Mouse (Mus musculus) limb, embryonic 10.5 days (tissue): ENCODE measurements around the gene Map2k3. TPM values are rescaled to one million over a fixed set of nuclear protein-coding genes. Genes with fewer than 3 reads are reported as not detected.

Experiments used
- DNase-seq: peaks from one replicate; pipeline ENCODE4 v3.0.0-alpha.2; 2017; ENCODE audit warnings: low spot score
- H3K27ac ChIP-seq: fragments of 300-500 bp; sonication (generic); 2 replicates; pipeline ENCODE4 v1.5.1; 2016; ENCODE audit warnings: mild to moderate bottlenecking
- H3K27me3 ChIP-seq: fragments of 300-500 bp; sonication (generic); 2 replicates; pipeline ENCODE4 v1.6.1; 2016; ENCODE audit warnings: low read depth, mild to moderate bottlenecking; ENCODE audit not compliant: poor library complexity, severe bottlenecking
- H3K36me3 ChIP-seq: fragments of 300-500 bp; sonication (generic); 2 replicates; pipeline ENCODE4 v1.6.1; 2016; ENCODE audit warnings: mild to moderate bottlenecking, moderate library complexity
- H3K4me1 ChIP-seq: fragments of 300-500 bp; sonication (generic); 2 replicates; pipeline ENCODE4 v1.6.1; 2016
- H3K4me3 ChIP-seq: fragments of 300-500 bp; sonication (generic); 2 replicates; pipeline ENCODE4 v1.5.1; 2016; ENCODE audit warnings: mild to moderate bottlenecking, moderate library complexity
- H3K9me3 ChIP-seq: fragments of 300-500 bp; sonication (generic); replicated peaks from 2 replicates; pipeline ENCODE4 v1.6.1; 2016; ENCODE audit warnings: mild to moderate bottlenecking
- WGBS: fragments of 180-500 bp; shearing (Covaris S2); methylation state at CpG from one replicate; pipeline ENCODE4 v1.1.7; 2016; 5-methylcytosine and 5-hydroxymethylcytosine counted together
- polyA plus RNA-seq: library from polyadenylated mRNA; unstranded; fragments of >200 nt; fragmentation: Nextera tagmentation; extraction: Ambion mirVana; gene quantifications from 2 replicates; pipeline ENCODE4 v1.2.1, GENCODE M21; 2016

Gene Map2k3
- polyA plus RNA-seq, 1 experiment from 2014 or later, result 93.3 TPM

DNA sequence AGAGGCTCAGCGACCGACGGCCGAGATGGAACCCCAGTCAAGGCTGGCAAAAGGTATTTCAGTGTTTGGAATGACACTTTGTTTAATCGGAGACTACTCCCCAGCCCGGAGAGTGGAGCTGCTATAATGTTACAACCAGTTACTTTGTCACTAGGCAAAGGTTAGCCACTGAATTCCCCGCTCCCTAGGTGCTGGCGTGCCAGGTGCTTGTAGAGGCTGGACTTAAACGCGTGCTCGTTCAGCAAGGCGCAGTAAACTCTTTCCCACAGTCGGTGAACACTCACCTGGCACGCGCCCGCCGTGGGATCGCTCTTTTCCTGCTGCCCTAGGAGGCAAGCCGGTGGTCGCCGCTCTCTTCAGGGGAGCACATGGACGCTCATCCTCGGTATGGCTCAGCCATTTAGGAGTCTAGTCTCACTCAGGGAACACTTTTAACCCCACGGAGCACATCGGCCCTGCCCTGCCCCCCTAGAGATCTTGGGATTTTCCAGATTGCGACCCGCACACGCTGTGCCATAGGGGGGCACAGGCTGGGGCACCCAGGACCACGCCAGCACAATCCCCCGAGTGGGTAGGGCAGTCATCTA, 458 bp upstream of the Map2k3 start:
- Histone ChIP-seq H3K4me3 (peak overlapping the region; percentile 90), H3K9me3 (no peaks in the 10 kb centered on the region), H3K36me3 (peaks cover 17% of the 10 kb centered on the region), H3K4me1 (peaks cover 42% of the 10 kb centered on the region), H3K27ac (peak overlapping the region; percentile 89), H3K27me3 (peaks cover 16% of the 10 kb centered on the region; the same call in 1 of the 2 replicates)
- WGBS, result 3% methylated on average over 30 of the region's 30 CpGs
- DNase-seq, result no peak

DNA sequence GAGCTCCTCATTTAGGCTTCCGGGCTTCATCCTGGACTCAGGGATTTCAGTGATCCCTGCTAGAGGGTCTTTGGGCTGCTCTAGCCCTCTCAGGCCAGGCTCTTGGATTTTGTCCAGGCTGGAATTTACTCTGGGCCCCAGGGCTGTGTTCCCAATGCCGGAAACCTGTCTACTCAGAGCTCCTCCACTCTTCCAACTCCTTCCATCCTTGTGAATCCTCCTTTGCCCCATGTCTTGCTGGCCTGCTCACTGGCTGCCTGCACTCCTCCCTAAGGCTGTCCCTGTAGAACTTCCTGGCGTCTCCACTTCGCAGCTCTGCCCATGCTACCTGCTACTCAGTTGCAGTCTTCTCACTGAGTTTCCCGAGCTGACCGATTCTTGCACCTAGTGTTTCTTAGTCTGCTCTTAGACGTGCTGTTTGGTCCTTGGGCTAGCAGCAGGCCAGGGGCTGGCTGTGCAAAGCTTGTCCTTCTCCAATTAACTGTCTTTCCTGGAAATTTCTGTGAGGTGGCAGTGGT, 729 bp downstream of the Map2k3 start:
- Histone ChIP-seq H3K9me3 (no peaks in the 10 kb centered on the region), H3K27ac (peak overlapping the region; percentile 89), H3K4me3 (peak overlapping the region; percentile 90), H3K4me1 (peaks cover 40% of the 10 kb centered on the region), H3K27me3 (peaks cover 16% of the 10 kb centered on the region; the same call in 1 of the 2 replicates), H3K36me3 (peaks cover 17% of the 10 kb centered on the region)
- WGBS, result 13% methylated on average over 7 of the region's 7 CpGs
- DNase-seq, result no peak

DNA sequence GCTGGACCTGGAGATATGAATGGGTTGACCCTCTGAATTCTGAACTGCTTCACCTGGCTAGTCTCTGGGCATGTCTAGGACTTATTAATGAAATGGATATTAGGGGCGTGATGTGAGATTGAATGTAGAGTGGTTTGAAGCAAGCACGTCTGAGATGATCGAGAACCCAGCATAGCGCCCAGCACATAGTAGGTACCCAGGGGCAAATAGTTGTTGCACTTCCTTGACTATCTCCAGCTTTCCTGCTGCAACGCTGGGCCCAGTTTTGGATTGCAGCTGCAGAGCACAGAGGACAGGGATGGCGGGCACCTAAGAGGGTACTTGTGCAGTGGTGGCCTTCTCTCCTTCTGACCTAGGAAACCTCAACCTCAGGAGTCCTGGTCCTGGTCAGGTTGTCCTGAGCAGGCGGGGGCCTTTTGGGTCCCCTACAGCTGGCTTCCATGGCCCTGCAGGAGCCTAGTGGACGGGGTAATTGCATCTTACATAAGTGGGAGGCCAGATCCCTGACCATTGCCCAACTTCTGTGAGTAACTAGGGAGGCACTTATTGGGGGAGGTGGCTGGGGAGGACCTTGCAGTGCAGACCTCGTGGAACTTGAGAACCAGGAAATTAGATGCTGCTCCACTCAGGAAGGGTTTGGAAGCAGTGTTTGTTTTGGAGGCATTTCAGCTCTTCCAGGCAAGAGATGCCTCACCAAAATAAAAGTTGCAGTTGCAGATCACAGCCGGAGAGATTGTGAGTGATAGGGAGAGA, 1.5 kb downstream of the Map2k3 start:
- Histone ChIP-seq H3K27me3 (peaks cover 16% of the 10 kb centered on the region; the same call in 1 of the 2 replicates), H3K4me3 (peak overlapping the region; percentile 90), H3K9me3 (no peaks in the 10 kb centered on the region), H3K36me3 (peaks cover 19% of the 10 kb centered on the region), H3K4me1 (peaks cover 35% of the 10 kb centered on the region), H3K27ac (no peak overlapping the region)
- WGBS, result 83% methylated on average over 10 of the region's 10 CpGs
- DNase-seq, result no peak

DNA sequence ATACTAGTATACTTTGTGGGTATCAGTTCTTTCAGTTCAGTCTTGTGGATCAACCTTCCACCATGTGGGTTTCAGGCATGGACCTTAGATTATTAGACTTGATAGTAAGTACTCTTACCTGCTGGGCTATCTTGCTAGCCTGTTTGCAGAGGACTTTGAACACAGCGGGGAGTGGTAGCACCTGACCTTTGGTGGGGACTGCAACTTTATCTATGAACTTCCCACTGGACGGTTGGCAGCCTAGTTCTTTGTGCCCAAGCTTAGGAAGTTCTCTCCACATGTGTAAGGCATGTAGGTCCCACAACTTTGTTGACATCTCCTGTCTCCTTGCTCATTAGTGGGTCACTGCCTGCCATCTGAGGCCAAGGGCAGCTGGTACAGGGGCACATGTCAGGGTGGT, 3.0 kb downstream of the Map2k3 start:
- Histone ChIP-seq H3K36me3 (peaks cover 23% of the 10 kb centered on the region), H3K27me3 (peaks cover 13% of the 10 kb centered on the region; the same call in 1 of the 2 replicates), H3K27ac (no peak overlapping the region), H3K9me3 (no peaks in the 10 kb centered on the region), H3K4me1 (peaks cover 35% of the 10 kb centered on the region), H3K4me3 (no peak overlapping the region)
- 86% methylated on average over 2 of the region's 2 CpGs for WGBS
- no peak for DNase-seq

DNA sequence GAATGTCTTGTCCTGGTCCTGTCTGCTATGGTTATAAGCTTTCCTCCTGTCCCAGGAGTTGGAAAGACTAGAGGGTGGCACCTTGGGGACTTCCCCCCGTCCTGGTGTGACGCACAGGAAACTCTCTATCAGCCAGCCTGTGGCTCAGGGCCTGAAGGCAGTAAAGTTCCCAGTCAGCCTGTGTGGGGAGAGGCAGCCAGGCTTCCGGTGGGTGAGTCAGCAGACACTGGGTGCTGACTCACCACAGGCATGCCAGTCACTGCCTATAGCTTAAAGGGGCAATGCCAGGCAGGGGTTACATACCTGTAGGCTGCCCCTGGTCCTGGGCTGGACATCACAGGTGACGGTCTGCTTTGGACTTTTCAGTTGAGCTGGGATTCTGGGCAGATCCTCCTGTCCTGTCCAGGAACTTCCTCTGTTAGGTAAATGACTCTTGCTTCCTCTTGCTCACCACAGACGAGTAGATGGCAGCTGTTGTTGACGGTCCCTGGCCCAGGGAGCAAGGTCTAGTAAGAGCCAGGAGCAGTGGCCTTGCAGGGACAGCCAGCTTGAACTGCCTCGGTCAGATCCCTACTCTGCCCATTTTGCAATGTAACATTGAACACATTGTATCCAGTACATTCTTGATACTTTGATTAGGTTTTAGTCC, 3.6 kb downstream of the Map2k3 start:
- peaks cover 35% of the 10 kb centered on the region for H3K4me1 ChIP-seq

DNA sequence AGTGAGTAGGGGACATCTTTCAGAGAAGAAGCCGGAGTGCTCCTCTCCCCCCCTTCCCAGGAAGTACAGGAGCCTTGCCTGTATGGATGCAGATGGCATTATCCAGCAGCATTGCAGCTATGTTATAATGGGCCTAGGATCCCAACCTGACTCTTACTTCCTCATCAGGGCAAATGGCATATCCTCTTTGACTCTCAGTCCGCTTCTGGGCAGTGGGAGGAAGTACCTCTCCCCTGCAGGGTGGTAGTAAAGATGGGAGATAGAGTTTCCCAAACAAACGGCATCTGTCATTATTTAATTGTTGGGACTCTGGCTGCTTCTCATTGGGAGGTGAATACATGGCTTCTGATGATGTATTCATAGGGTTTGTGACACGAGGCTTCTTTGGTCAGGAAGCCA, 4.1 kb downstream of the Map2k3 start:
- no peak for DNase-seq
- Histone ChIP-seq H3K36me3 (peaks cover 32% of the 10 kb centered on the region), H3K27ac (0 out of 2 replicates have a peak overlapping the region, but pooled peaks have one; percentile 2), H3K4me3 (no peak overlapping the region), H3K4me1 (peaks cover 35% of the 10 kb centered on the region), H3K9me3 (no peaks in the 10 kb centered on the region), H3K27me3 (0 out of 2 replicates have a peak, but pooled peaks cover 2% of the 10 kb centered on the region)
- WGBS, result 79% methylated on average over 4 of the region's 4 CpGs

More for the DNA sequence above, 3.6 kb downstream of the Map2k3 start:
- peaks cover 7% of the 10 kb centered on the region; the same call in 1 of the 2 replicates for H3K27me3 ChIP-seq
- H3K9me3 ChIP-seq, result no peaks in the 10 kb centered on the region
- 0 out of 2 replicates have a peak overlapping the region, but pooled peaks have one; percentile 2 for H3K27ac ChIP-seq
- H3K4me3 ChIP-seq, result no peak overlapping the region
- H3K36me3 ChIP-seq, result peaks cover 27% of the 10 kb centered on the region
- DNase-seq, result no peak
- WGBS, result 78% methylated on average over 7 of the region's 7 CpGs

DNA sequence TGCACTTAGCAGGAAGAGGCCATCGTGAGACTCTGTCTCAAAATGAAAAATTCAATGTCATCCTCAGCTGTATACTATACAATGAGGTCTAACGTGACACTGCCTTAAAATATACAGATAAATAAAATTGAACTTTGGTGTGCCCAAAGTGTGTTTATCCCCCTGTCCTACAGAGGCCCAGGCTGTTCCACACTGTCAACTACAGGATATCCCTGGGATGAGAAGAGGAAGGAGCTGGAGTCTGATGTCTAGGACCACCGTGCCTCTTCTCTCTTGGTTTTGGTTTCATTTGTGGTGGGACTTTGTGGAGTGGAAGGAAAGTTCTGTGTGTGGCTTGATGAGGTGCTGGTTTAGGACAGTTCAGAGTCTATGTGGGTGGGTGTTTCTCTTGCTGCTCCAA, 5.8 kb downstream of the Map2k3 start:
- Histone ChIP-seq H3K4me1 (peaks cover 35% of the 10 kb centered on the region), H3K9me3 (no peaks in the 10 kb centered on the region), H3K4me3 (no peak overlapping the region), H3K36me3 (peaks cover 44% of the 10 kb centered on the region), H3K27ac (no peak overlapping the region), H3K27me3 (no peaks in the 10 kb centered on the region)
- 93% methylated on average over 3 of the region's 3 CpGs for WGBS
- no peak for DNase-seq

DNA sequence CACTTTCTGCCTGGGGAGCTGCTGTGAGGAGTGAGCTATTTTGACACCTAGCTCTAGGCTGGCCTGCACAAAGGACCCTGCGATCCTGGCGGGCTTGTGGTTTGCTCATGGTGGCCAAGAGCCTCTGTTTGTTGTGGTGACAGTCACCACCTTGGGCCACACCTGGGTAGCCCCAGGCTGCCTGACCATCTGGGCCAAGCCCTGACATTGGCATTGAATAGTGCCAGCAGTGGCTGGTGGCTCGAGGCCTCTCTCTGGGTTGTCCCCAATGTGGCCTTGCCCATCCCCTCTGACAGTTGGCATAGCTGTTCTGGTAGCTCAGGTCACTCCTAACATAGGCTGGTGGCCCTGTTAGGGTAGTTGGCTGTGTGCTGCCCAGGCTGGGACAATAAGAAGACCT, 7.7 kb downstream of the Map2k3 start:
- H3K4me3 ChIP-seq, result no peak overlapping the region
- WGBS, result 88% methylated on average over 3 of the region's 3 CpGs
- H3K4me1 ChIP-seq, result peaks cover 22% of the 10 kb centered on the region
- DNase-seq, result no peak
- no peaks in the 10 kb centered on the region for H3K9me3 ChIP-seq
- H3K27ac ChIP-seq, result no peak overlapping the region
- peaks cover 57% of the 10 kb centered on the region for H3K36me3 ChIP-seq
- H3K27me3 ChIP-seq, result no peaks in the 10 kb centered on the region

DNA sequence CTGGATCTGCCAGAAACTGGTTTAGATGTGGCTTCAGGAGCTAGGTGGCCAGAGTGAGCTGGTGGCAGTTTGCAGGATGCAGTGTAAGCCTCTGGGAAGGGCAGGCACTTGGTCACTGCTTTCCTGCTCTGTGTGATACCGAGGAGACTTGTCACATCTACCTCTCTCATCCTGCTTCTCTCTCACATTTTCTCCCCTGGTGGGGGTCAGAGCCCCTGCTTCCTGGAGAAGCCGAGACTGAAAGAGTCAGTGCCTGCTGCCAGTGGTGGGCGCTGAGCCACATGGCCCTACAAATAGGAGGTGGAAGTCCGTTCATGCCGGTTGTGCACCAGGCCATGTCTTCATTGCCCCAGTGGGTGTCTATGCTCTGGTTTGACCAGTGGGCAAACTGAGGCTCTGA, 8.7 kb downstream of the Map2k3 start:
- DNase-seq, result no peak
- no peaks in the 10 kb centered on the region for H3K27me3 ChIP-seq
- WGBS, result 87% methylated on average over 5 of the region's 5 CpGs
- H3K9me3 ChIP-seq, result no peaks in the 10 kb centered on the region
- H3K4me1 ChIP-seq, result peaks cover 27% of the 10 kb centered on the region
- H3K27ac ChIP-seq, result no peak overlapping the region
- peaks cover 60% of the 10 kb centered on the region for H3K36me3 ChIP-seq
- H3K4me3 ChIP-seq, result no peak overlapping the region

DNA sequence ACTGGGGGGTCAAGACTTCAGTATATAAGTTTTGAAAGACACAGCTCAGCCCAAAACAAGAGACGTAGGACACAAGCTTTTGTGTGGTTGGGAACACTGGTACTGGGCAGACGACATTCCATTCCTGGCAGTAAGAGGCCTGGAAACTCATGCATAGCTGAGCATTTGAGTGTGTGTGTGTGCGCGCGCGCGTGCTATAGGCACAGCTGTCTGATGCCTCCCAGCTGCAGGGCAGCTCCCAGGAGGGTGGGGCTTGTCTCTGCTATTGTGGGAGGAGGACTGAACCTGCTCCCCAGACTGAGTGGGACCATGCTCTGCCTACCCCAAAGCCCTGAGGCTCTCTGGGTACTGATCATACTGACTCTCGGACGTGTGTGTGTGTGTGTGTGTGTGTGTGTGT, 9.5 kb downstream of the Map2k3 start:
- Histone ChIP-seq H3K36me3 (peaks cover 63% of the 10 kb centered on the region), H3K9me3 (no peaks in the 10 kb centered on the region), H3K27ac (0 out of 2 replicates have a peak overlapping the region, but pooled peaks have one; percentile 1), H3K27me3 (no peaks in the 10 kb centered on the region), H3K4me3 (no peak overlapping the region), H3K4me1 (peaks cover 27% of the 10 kb centered on the region)
- 79% methylated on average over 9 of the region's 9 CpGs for whole genome bisulfite sequencing
- peak; percentile 39 for DNase-seq

DNA sequence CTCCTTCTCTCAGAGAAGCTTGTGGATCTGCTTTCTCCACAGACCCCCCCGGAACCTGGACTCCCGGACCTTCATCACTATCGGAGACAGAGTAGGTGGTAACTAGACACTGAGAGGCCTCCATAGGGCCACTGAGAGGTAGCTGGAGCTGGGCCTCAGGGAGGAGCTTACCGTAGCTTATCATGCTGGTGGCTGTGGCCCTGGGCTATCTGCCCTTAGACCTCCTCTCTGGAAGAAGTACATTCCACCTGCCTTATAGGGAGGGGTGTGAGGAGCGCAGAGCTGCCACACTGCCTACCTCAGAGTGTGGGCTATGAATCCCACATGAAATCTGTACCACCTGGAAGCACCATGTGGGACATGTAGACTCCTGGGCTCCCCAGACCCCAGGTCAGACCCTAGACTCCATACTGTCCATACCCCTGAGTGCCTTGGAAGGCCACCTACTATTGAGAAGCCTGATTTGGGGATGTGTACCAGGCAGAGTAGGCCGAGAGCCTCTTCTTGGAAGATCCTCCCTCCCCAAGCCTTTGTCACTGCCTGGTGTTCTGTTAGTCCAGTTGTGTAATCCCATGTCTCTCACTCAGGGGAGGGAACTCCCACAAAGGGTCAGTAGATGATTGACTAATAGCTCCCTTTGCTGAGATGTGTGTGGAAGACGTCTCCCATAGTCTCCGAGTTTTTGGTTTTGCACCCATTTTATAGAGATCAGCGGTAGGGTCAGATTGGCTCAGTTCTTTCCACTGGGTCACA, 10.6 kb downstream of the Map2k3 start:
- Histone ChIP-seq H3K4me1 (peaks cover 22% of the 10 kb centered on the region), H3K27ac (0 out of 2 replicates have a peak overlapping the region, but pooled peaks have one; percentile 1)

DNA sequence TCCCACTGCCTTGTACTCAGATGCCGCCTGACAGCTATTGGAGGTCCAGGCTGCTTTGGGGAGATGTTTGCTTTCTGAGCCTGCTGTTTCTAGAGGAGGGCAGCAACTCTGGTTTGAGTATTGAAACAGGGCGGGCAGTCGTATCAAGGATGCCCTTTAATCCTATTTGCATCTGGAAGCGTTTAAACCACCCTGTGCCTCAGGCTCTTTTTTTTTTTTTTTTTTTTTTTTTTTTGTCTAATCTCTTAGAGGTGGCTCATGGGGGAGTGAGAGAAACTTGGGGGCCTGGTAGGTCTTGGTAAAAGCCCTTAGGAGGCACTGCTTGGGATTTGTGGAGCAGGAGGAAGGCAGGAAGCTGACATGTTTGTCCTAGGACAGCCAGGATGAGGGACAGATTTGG, 13.2 kb downstream of the Map2k3 start:
- no peak overlapping the region for H3K27ac ChIP-seq
- H3K4me1 ChIP-seq, result peaks cover 22% of the 10 kb centered on the region
- DNase-seq, result no peak
- peaks cover 93% of the 10 kb centered on the region for H3K36me3 ChIP-seq
- H3K4me3 ChIP-seq, result no peak overlapping the region
- no peaks in the 10 kb centered on the region for H3K9me3 ChIP-seq
- H3K27me3 ChIP-seq, result no peaks in the 10 kb centered on the region
- WGBS, result 44% methylated on average over 4 of the region's 4 CpGs

More for the DNA sequence above, 10.6 kb downstream of the Map2k3 start:
- DNase-seq, result no peak
- Histone ChIP-seq H3K36me3 (peaks cover 73% of the 10 kb centered on the region), H3K9me3 (no peaks in the 10 kb centered on the region), H3K27me3 (no peaks in the 10 kb centered on the region), H3K4me3 (no peak overlapping the region)
- 94% methylated on average over 9 of the region's 9 CpGs for WGBS
